Mouse (Mus musculus) limb, embryonic 14.5 days (tissue): ENCODE data around the gene Slc27a1. TPM values are rescaled to one million over a fixed set of nuclear protein-coding genes. Genes with fewer than 3 reads are reported as not detected.

ENCODE experiments used
- ATAC-seq: fragments of 200-750 bp; cut with Nextera tagmentation; 2 replicates; pipeline ENCODE4 v1.8.0; 2017; ENCODE audit warnings: low read depth, moderate number of reproducible peaks, moderate TSS enrichment; ENCODE audit not compliant: low FRiP score
- DNase-seq: peaks from one replicate; pipeline ENCODE4 v3.0.0-alpha.2; 2015; ENCODE audit warnings: low spot score
- H3K27ac ChIP-seq: fragments of 300-500 bp; sonication (generic); replicated peaks from 2 replicates; pipeline ENCODE4 v1.5.1; 2014; ENCODE audit warnings: low read depth, mild to moderate bottlenecking, low read length, moderate library complexity, mixed read lengths
- H3K27me3 ChIP-seq: fragments of 300-500 bp; sonication (generic); 2 replicates; pipeline ENCODE4 v1.6.1; 2014; ENCODE audit warnings: low read length, mixed read lengths; ENCODE audit not compliant: control insufficient read depth, insufficient read depth
- H3K36me3 ChIP-seq: fragments of 300-500 bp; sonication (generic); 2 replicates; pipeline ENCODE4 v1.6.1; 2014; ENCODE audit warnings: mild to moderate bottlenecking, low read length, moderate library complexity, mixed read lengths; ENCODE audit not compliant: control insufficient read depth, insufficient read depth
- H3K4me1 ChIP-seq: fragments of 300-500 bp; sonication (generic); 2 replicates; pipeline ENCODE4 v1.6.1; 2014; ENCODE audit warnings: antibody characterized with exemption, low read length, mixed read lengths; ENCODE audit not compliant: control insufficient read depth, insufficient read depth
- H3K4me2 ChIP-seq: fragments of 300-500 bp; sonication (generic); replicated peaks from 2 replicates; pipeline ENCODE4 v1.6.1; 2014; ENCODE audit warnings: low read depth, mild to moderate bottlenecking, low read length, moderate library complexity; ENCODE audit not compliant: severe bottlenecking
- H3K4me3 ChIP-seq: fragments of 300-500 bp; sonication (generic); replicated peaks from 2 replicates; pipeline ENCODE4 v1.5.1; 2014; ENCODE audit warnings: low read length
- H3K9ac ChIP-seq: fragments of 300-500 bp; sonication (generic); 2 replicates; pipeline ENCODE4 v1.6.1; 2014; ENCODE audit warnings: mild to moderate bottlenecking, low read depth, low read length, moderate library complexity; ENCODE audit not compliant: severe bottlenecking
- H3K9me3 ChIP-seq: fragments of 300-500 bp; sonication (generic); 2 replicates; pipeline ENCODE4 v1.6.1; 2016; ENCODE audit warnings: low read length; ENCODE audit not compliant: control insufficient read depth
- POLR2A ChIP-seq: fragments of 200-500 bp; IDR thresholded peaks from 2 replicates; pipeline ENCODE4 v1.8.0; 2012; ENCODE audit warnings: inconsistent platforms, mild to moderate bottlenecking, moderate library complexity, borderline replicate concordance; ENCODE audit not compliant: insufficient read depth, insufficient read length; ENCODE audit errors: extremely low read depth
- WGBS: fragments of 180-500 bp; shearing (Covaris S2); extraction: QIAGEN DNeasy Blood & Tissue Kit; methylation state at CpG from one replicate; pipeline ENCODE4 v1.1.7; 2014; 5-methylcytosine and 5-hydroxymethylcytosine counted together
- polyA plus RNA-seq, 2 experiments: library from polyadenylated mRNA; depleted of rRNA in 1 of 2; stranded (reverse) in 1 of 2; unstranded in 1 of 2; fragments of >200 nt; fragmentation: Nextera tagmentation in 1 of 2; extraction: Ambion mirVana in 1 of 2; gene quantifications; 2 replicates each; pipeline versions ENCODE4 v1.2.1 to v1.2.3; 2012 to 2014

Gene Slc27a1
- polyA plus RNA-seq, 2 experiments, result 24.3 to 87.8 TPM

DNA sequence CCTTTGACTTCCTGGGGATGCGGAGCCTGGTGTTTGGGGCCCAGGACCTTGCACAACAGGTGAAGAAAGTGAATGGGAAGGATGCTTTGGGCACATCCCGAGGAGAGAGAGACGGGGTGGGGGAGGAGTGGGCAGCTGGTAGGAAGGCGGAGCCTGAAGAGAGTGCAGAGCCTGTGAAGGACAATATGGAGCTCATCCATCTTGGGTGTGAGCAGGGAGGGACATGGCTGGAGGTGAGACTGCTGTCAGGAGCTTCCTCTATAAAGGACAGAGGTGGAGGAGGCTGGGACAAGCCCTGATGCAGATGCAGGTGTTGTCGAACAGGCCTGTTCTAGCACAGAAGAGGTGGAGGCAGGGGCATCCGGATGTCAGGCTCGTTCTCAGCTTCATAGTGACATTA, 35.3 kb downstream of the Slc27a1 start:
- no peak overlapping the region for H3K9ac ChIP-seq
- no peak overlapping the region for H3K27ac ChIP-seq
- peaks cover 9% of the 10 kb centered on the region; the same call in 1 of the 2 replicates for H3K4me1 ChIP-seq
- DNase-seq (no peak), ATAC-seq (no peak)
- H3K4me2 ChIP-seq, result no peak overlapping the region
- TF ChIP-seq POLR2A, result no peak
- 39% methylated on average over 7 of the region's 7 CpGs for whole genome bisulfite sequencing
- H3K4me3 ChIP-seq, result no peak overlapping the region
- H3K27me3 ChIP-seq, result peaks cover 17% of the 10 kb centered on the region
- no peaks in the 10 kb centered on the region for H3K9me3 ChIP-seq
- no peaks in the 10 kb centered on the region for H3K36me3 ChIP-seq

DNA sequence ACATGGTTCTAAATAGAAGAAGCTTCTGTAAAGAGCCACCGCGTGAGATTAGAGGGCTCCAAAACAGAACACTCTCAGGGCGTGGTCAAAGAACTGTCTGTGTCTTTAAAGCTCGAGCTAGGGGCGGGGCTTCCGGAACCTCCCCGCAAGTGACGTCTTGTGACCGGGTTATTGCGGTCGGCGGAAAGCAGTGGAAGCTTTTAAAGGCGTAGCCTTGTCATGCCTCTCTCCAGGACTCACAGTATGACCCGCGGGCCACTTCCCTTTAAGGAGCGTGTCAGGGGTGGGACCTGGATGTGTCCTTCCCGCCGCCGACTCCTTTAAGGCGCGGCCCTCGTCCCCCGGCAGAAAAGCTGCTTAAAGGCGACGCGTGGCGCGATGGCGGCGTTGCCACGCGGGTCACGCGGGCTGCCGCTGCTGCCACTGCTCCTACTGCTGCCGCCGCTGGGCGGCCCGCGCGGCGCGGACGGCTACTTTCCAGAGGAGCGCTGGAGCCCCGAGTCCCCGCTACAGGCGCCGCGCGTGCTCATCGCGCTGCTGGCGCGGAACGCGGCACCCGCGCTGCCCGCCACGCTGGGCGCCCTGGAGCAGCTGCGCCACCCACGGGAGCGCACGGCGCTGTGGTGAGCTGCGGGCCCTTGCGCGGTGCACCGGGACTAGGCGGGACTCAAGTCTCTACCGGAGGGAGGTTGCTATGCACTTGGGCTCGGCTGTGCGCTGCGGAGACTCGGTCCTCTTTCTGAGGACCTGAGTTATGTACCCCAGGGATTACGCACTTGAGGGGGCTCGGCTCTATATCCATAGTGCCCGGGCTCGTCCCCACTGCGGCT, 42.4 kb downstream of the Slc27a1 start, which contains the start of gene Colgalt1:
TSS of gene Colgalt1 (plus strand) at position 177 of the 830 bp plus-strand sequence.
- H3K9me3 ChIP-seq, result no peaks in the 10 kb centered on the region
- under 1% methylated on average over 69 of the region's 82 CpGs for WGBS
- 0 out of 2 replicates have a peak, but pooled peaks have one; percentile 53 for TF ChIP-seq POLR2A
- H3K27ac ChIP-seq, result peak within 1 kb of the TSS; percentile 90
- peaks cover 8% of the 10 kb centered on the region; the same call in 1 of the 2 replicates for H3K4me1 ChIP-seq
- H3K27me3 ChIP-seq, result no peaks in the 10 kb centered on the region
- H3K36me3 ChIP-seq, result peaks cover 21% of the 10 kb centered on the region
- peak within 1 kb of the TSS; percentile 90 for H3K9ac ChIP-seq
- peak within 1 kb of the TSS; percentile 92 for H3K4me3 ChIP-seq
- ATAC-seq (peak; percentile 98), DNase-seq (peak; percentile 99)
- peak within 1 kb of the TSS; percentile 64 for H3K4me2 ChIP-seq

DNA sequence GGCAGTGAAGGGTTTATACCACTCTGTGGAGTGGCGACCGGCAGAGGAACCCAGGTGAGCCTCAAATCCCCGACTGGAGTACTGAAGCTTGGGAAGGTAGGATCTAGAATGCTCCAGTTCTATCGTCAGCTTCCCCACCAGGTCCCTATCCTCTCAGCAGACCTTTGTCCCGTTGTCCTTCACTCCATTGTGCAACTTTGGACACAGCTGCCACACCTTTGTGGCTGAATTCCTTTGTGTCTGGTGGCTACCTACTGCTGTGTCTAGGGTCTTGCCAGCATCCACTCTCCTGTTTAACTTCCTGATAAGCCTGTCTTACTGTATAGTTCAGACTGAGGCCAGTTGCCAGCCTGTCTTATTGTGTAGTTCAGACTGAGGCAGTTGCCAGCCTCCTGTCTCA, 43.5 kb downstream of the Slc27a1 start:
- Histone ChIP-seq H3K27ac (no peak overlapping the region), H3K9ac (peak overlapping the region; percentile 90), H3K27me3 (no peaks in the 10 kb centered on the region), H3K4me1 (peaks cover 8% of the 10 kb centered on the region; the same call in 1 of the 2 replicates), H3K9me3 (no peaks in the 10 kb centered on the region), H3K36me3 (peaks cover 32% of the 10 kb centered on the region), H3K4me3 (peak overlapping the region; percentile 92), H3K4me2 (peak overlapping the region; percentile 64)
- TF ChIP-seq POLR2A, result no peak
- WGBS, result 51% methylated on average over 5 of the region's 5 CpGs
- DNase-seq (no peak), ATAC-seq (no peak)

DNA sequence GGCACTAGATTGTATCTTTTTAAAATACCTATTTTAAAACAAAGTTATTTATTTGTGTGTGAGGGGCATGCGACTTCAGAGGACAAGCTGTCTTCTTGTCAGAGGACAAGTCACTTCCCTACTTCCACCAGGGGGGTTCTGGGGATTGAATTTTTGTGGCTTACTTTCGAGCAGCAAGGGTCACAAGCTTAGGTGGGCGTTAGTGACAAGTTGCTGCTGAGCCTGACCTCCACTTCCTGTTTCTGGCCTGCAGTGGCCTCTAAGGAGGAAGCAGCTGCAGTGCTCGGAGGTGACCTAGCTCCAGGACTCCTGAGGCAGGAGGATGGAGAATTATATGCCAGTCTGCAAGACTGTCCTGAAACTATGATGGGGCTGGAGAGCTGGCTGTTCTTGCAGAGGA, 44.7 kb downstream of the Slc27a1 start:
- ATAC-seq (no peak), DNase-seq (no peak)
- Histone ChIP-seq H3K27me3 (no peaks in the 10 kb centered on the region), H3K4me3 (no peak overlapping the region), H3K36me3 (peaks cover 44% of the 10 kb centered on the region), H3K27ac (no peak overlapping the region), H3K9me3 (no peaks in the 10 kb centered on the region), H3K9ac (no peak overlapping the region), H3K4me1 (peaks cover 8% of the 10 kb centered on the region; the same call in 1 of the 2 replicates), H3K4me2 (no peak overlapping the region)
- 50% methylated on average over 4 of the region's 4 CpGs for WGBS
- TF ChIP-seq POLR2A, result no peak

DNA sequence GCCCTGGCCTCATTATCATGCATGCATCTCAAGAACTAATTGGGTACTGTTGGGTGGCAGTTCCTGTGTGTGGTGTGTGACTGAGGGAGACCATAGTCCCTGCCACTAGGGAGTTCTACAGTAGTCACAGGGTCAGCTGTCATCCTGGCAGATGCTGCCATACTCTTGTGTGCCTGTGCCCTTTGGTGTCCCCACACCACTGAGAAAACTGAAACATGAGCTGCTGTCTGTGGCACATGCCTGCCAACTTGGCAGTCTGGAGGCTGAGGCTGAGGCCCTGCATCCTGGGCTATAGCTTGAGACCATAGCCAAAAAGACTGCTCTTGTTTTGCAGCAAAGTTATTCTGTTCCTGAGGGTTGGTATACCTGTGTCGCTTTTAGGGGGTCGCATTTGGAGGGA, 51.1 kb downstream of the Slc27a1 start:
- no peaks in the 10 kb centered on the region for H3K4me1 ChIP-seq
- no peak for DNase-seq
- TF ChIP-seq POLR2A, result no peak
- WGBS, result 97% methylated on average over 2 of the region's 2 CpGs
- peaks cover 97% of the 10 kb centered on the region for H3K36me3 ChIP-seq
- no peak for ATAC-seq
- H3K27me3 ChIP-seq, result no peaks in the 10 kb centered on the region
- H3K4me3 ChIP-seq, result no peak overlapping the region
- no peak overlapping the region for H3K4me2 ChIP-seq
- H3K9me3 ChIP-seq, result peaks cover 18% of the 10 kb centered on the region
- H3K9ac ChIP-seq, result no peak overlapping the region
- H3K27ac ChIP-seq, result no peak overlapping the region
